Mouse (Mus musculus) liver, embryonic 12.5 days (tissue): Measurements from ENCODE around the gene Adora2b. TPM values are rescaled to one million over a fixed set of nuclear protein-coding genes. Genes with fewer than 3 reads are reported as not detected.

Source experiments
- ATAC-seq: fragments of 200-750 bp; cut with Nextera tagmentation; 2 replicates; pipeline ENCODE4 v1.8.0; 2017; ENCODE audit warnings: moderate number of reproducible peaks, mild to moderate bottlenecking, moderate library complexity
- H3K27ac ChIP-seq: fragments of 300-500 bp; sonication (generic); 2 replicates; pipeline ENCODE4 v1.5.1; 2016; ENCODE audit warnings: mild to moderate bottlenecking
- H3K27me3 ChIP-seq: fragments of 300-500 bp; sonication (generic); replicated peaks from 2 replicates; pipeline ENCODE4 v1.6.1; 2016; ENCODE audit warnings: mild to moderate bottlenecking, moderate library complexity
- H3K36me3 ChIP-seq: fragments of 300-500 bp; sonication (generic); 2 replicates; pipeline ENCODE4 v1.6.1; 2016; ENCODE audit warnings: mild to moderate bottlenecking, moderate library complexity
- H3K4me1 ChIP-seq: fragments of 300-500 bp; sonication (generic); 2 replicates; pipeline ENCODE4 v1.6.1; 2016
- H3K4me2 ChIP-seq: fragments of 300-500 bp; sonication (generic); 2 replicates; pipeline ENCODE4 v1.6.1; 2016; ENCODE audit warnings: mild to moderate bottlenecking, moderate library complexity
- H3K4me3 ChIP-seq: fragments of 300-500 bp; sonication (generic); 2 replicates; pipeline ENCODE4 v1.5.1; 2016; ENCODE audit warnings: mild to moderate bottlenecking, moderate library complexity
- H3K9ac ChIP-seq: fragments of 300-500 bp; sonication (generic); 2 replicates; pipeline ENCODE4 v1.6.1; 2016; ENCODE audit warnings: mild to moderate bottlenecking, moderate library complexity
- H3K9me3 ChIP-seq: fragments of 300-500 bp; sonication (generic); replicated peaks from 2 replicates; pipeline ENCODE4 v1.6.1; 2016; ENCODE audit warnings: mild to moderate bottlenecking, moderate library complexity
- WGBS: fragments of 180-500 bp; shearing (Covaris S2); methylation state at CpG from one replicate; pipeline ENCODE4 v1.1.7; 2016; ENCODE audit not compliant: insufficient replicate concordance; 5-methylcytosine and 5-hydroxymethylcytosine counted together
- polyA plus RNA-seq: library from polyadenylated mRNA; unstranded; fragments of >200 nt; fragmentation: Nextera tagmentation; extraction: Ambion mirVana; gene quantifications from 2 replicates; pipeline ENCODE4 v1.2.1, GENCODE M21; 2016

Adora2b gene
- polyA plus RNA-seq, 1 experiment from 2014 or later: 0.39 TPM

GRCm38 (mm10) chr11:62224797-62225196 lies 24.0 kb upstream of the Adora2b start:
- Histone ChIP-seq H3K27me3 (no peaks in the 10 kb centered on the region), H3K4me2 (no peak overlapping the region), H3K4me1 (0 out of 2 replicates have a peak, but pooled peaks cover 5% of the 10 kb centered on the region), H3K4me3 (no peak overlapping the region), H3K9me3 (no peaks in the 10 kb centered on the region), H3K9ac (no peak overlapping the region), H3K27ac (no peak overlapping the region), H3K36me3 (peaks cover 13% of the 10 kb centered on the region)
- 76% methylated on average over 4 of the region's 4 CpGs for WGBS
- no peak for ATAC-seq

GRCm38 (mm10) chr11:62240631-62241261 lies 8.0 kb upstream of the Adora2b start:
- H3K27ac ChIP-seq: no peak overlapping the region
- H3K9ac ChIP-seq: no peak overlapping the region
- no peak overlapping the region for H3K4me3 ChIP-seq
- 0 out of 2 replicates have a peak, but pooled peaks cover 4% of the 10 kb centered on the region for H3K9me3 ChIP-seq
- no peak for ATAC-seq
- no peak overlapping the region for H3K4me2 ChIP-seq
- H3K4me1 ChIP-seq: 0 out of 2 replicates have a peak, but pooled peaks cover 4% of the 10 kb centered on the region
- WGBS: 57% methylated on average over 12 of the region's 12 CpGs
- peaks cover 37% of the 10 kb centered on the region for H3K27me3 ChIP-seq
- no peaks in the 10 kb centered on the region for H3K36me3 ChIP-seq

DNA sequence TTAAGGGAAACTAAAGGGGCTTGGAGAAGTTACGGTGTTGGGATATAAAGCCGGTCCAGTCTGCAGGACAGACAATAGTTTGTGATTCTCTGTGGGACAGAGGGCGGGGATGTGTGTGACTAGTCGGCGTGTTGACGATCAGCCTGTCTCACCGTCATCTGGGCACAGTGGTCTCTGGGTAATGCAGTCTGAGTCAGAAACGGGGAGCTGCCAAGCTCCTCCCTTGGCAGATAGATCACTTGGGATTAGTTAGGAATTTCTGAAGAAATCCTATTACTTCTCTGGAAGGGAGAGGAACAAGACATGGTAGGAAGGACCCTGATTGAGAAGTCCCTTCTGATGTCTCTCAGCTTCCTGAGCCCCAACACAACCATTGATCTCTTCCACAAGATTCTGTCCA lies 4.9 kb upstream of the Adora2b start:
- Histone ChIP-seq H3K4me2 (no peak overlapping the region), H3K27ac (no peak overlapping the region), H3K4me1 (peaks cover 13% of the 10 kb centered on the region), H3K27me3 (peaks cover 40% of the 10 kb centered on the region), H3K36me3 (no peaks in the 10 kb centered on the region), H3K9ac (no peak overlapping the region), H3K4me3 (no peak overlapping the region), H3K9me3 (0 out of 2 replicates have a peak, but pooled peaks cover 4% of the 10 kb centered on the region)
- 75% methylated on average over 8 of the region's 8 CpGs for WGBS
- ATAC-seq: no peak

DNA sequence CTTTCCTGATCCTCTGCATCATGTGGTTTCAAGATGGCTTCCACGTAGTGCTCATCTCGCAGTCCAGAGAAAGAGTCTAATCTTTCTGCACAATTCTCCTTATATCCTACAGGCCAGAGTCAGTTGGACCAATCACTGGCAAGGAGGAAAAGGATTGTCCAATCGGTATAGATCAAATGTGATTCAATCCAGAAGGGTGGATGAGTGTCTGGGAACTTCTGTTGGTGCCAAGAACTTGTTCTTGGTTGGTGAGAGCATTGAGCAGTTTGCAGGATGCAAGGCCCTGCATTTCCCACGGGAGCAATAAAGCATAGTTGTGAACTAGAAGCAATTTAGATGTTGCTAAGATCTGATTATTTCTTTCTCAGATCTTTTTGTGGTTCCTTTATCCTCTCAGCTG lies 4.3 kb upstream of the Adora2b start:
- WGBS: 69% methylated on average over 4 of the region's 4 CpGs
- no peak for ATAC-seq
- H3K4me3 ChIP-seq: no peak overlapping the region

GRCm38 (mm10) chr11:62247759-62248400 lies 904 bp upstream of the Adora2b start:
- WGBS: 27% methylated on average over 18 of the region's 18 CpGs
- peak overlapping the region; percentile 65 for H3K4me3 ChIP-seq
- no peak for ATAC-seq
- peak overlapping the region; percentile 99 for H3K4me2 ChIP-seq
- H3K4me1 ChIP-seq: peaks cover 29% of the 10 kb centered on the region
- 0 out of 2 replicates have a peak, but pooled peaks cover 4% of the 10 kb centered on the region for H3K9me3 ChIP-seq
- H3K9ac ChIP-seq: peak overlapping the region; percentile 40
- no peaks in the 10 kb centered on the region for H3K36me3 ChIP-seq
- peaks cover 69% of the 10 kb centered on the region for H3K27me3 ChIP-seq
- H3K27ac ChIP-seq: no peak overlapping the region

More for the DNA sequence above, 4.3 kb upstream of the Adora2b start:
- Histone ChIP-seq H3K4me2 (no peak overlapping the region), H3K4me1 (peaks cover 19% of the 10 kb centered on the region), H3K9me3 (0 out of 2 replicates have a peak, but pooled peaks cover 4% of the 10 kb centered on the region), H3K9ac (no peak overlapping the region), H3K27me3 (peaks cover 45% of the 10 kb centered on the region), H3K36me3 (no peaks in the 10 kb centered on the region), H3K27ac (no peak overlapping the region)

DNA sequence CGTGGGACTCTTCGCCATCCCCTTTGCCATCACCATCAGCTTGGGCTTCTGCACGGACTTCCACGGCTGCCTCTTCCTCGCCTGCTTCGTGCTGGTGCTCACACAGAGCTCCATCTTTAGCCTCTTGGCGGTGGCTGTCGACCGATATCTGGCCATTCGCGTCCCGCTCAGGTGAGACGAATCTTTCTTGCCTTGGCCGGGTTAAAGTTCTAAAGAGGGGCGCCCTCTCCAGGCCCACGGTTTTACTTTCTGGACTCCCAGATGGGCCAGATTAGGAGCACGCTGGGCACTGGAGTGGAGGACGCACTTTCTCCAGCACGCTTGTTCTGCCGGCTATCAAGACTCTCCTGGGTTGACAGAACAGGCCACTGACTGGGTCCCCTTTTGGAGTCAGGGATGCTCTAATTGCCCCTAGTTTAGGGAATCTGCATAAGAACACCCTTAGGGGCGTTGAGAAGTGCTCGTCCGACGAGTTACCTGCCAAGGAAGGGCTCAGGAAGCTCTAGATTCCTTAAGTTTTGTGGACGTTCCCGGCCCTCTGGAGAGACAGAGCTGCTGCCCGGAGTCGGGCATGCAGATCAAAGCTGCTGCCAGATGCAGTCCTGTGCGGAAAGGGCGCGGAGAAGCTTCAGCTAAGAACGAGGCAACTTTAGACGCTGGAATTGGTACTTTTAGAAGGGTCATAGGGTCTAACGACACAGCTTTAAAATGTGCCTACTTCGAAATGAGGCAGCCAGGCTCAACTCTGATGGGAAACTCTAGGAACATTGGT lies 668 bp downstream of the Adora2b start:
- H3K27ac ChIP-seq: no peak overlapping the region
- 8% methylated on average over 35 of the region's 35 CpGs for WGBS
- peak overlapping the region; percentile 99 for H3K4me2 ChIP-seq
- peak overlapping the region; percentile 65 for H3K4me3 ChIP-seq
- H3K9me3 ChIP-seq: 0 out of 2 replicates have a peak, but pooled peaks cover 4% of the 10 kb centered on the region
- H3K36me3 ChIP-seq: no peaks in the 10 kb centered on the region
- H3K4me1 ChIP-seq: peaks cover 29% of the 10 kb centered on the region
- 0 out of 2 replicates have a peak, but pooled peaks have one; percentile 10 for ATAC-seq
- H3K9ac ChIP-seq: peak overlapping the region; percentile 40
- H3K27me3 ChIP-seq: peaks cover 82% of the 10 kb centered on the region

GRCm38 (mm10) chr11:62251047-62251446 lies 2.3 kb downstream of the Adora2b start:
- 0 out of 2 replicates have a peak overlapping the region, but pooled peaks have one; percentile 18 for H3K4me2 ChIP-seq
- H3K27ac ChIP-seq: no peak overlapping the region
- H3K9ac ChIP-seq: no peak overlapping the region
- peaks cover 29% of the 10 kb centered on the region for H3K4me1 ChIP-seq
- WGBS: 27% methylated on average over 11 of the region's 11 CpGs
- H3K36me3 ChIP-seq: no peaks in the 10 kb centered on the region
- H3K9me3 ChIP-seq: no peaks in the 10 kb centered on the region
- peaks cover 81% of the 10 kb centered on the region for H3K27me3 ChIP-seq
- ATAC-seq: no peak
- H3K4me3 ChIP-seq: no peak overlapping the region

DNA sequence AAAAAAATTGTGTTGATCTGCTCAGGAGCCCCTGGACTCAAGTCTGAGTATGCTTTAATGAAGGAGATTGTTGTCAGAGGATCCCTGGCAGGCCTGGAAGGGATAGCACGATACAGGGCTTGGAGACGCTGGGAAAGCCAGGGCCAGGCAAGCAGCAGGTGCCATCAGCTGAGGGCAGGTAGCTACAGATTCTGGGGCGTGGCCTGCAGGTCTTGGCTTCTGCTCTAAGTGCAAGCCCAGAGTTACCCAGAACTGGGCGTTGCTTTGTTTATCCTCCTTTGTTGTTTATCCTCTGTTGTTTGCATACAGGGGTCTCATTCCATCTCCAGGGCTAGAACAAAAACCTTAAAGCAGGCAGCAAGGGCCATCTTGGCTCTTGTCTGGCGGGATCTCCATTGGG lies 4.6 kb downstream of the Adora2b start:
- peaks cover 24% of the 10 kb centered on the region for H3K4me1 ChIP-seq
- no peaks in the 10 kb centered on the region for H3K9me3 ChIP-seq
- WGBS: 57% methylated on average over 5 of the region's 5 CpGs
- H3K36me3 ChIP-seq: no peaks in the 10 kb centered on the region
- ATAC-seq: no peak
- no peak overlapping the region for H3K4me3 ChIP-seq
- no peak overlapping the region for H3K4me2 ChIP-seq
- no peak overlapping the region for H3K27ac ChIP-seq
- H3K9ac ChIP-seq: no peak overlapping the region
- peaks cover 82% of the 10 kb centered on the region for H3K27me3 ChIP-seq

DNA sequence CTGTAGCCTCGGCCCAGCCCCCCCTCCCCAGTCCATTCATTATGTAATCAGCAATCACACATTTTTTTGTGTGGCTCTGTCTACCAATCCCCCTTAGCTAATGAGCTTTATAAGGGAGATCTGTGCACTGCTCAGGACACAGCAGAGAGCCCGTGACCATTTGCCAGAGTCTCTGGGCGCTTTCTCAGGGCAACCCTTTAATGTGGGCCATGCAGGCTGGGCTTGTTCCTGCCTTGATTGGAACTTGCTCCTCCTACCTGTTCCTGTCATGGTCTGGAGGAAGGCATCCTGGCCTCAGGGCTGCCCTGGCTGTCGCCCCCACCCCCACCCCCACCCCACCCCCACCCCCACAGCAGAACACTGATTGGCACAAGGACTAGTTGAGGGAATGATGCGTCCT lies 10.4 kb downstream of the Adora2b start:
- ATAC-seq: no peak
- Histone ChIP-seq H3K9ac (no peak overlapping the region), H3K27ac (no peak overlapping the region), H3K4me1 (0 out of 2 replicates have a peak, but pooled peaks cover 3% of the 10 kb centered on the region), H3K4me2 (no peak overlapping the region), H3K27me3 (peaks cover 69% of the 10 kb centered on the region), H3K4me3 (no peak overlapping the region), H3K36me3 (no peaks in the 10 kb centered on the region), H3K9me3 (no peaks in the 10 kb centered on the region)
- 44% methylated on average over 5 of the region's 5 CpGs for WGBS

DNA sequence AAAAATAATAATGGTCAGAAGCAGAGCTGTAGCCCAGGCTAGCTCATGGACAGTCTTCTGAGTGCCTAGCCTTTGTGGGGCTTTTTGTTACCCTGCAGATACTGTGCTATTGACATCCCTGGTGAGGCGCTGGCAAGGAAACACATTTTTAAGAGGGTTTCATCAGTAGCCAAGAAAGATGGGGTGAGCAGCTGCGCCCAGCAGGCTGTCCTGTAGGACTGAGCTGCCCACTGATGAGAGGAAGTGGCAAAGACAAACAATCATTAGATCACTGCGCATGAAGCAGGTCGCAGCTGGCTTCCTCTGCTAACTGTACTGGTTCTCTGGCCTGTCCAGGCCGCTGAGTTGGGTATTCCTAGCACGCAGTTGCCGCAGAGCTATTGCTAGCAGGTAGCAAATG lies 14.8 kb downstream of the Adora2b start:
- H3K4me3 ChIP-seq: no peak overlapping the region
- ATAC-seq: no peak
- 0 out of 2 replicates have a peak, but pooled peaks cover 3% of the 10 kb centered on the region for H3K4me1 ChIP-seq
- no peaks in the 10 kb centered on the region for H3K36me3 ChIP-seq
- H3K27ac ChIP-seq: no peak overlapping the region
- no peak overlapping the region for H3K9ac ChIP-seq
- H3K27me3 ChIP-seq: peaks cover 53% of the 10 kb centered on the region
- no peak overlapping the region for H3K4me2 ChIP-seq
- 69% methylated on average over 7 of the region's 7 CpGs for WGBS
- H3K9me3 ChIP-seq: no peaks in the 10 kb centered on the region

DNA sequence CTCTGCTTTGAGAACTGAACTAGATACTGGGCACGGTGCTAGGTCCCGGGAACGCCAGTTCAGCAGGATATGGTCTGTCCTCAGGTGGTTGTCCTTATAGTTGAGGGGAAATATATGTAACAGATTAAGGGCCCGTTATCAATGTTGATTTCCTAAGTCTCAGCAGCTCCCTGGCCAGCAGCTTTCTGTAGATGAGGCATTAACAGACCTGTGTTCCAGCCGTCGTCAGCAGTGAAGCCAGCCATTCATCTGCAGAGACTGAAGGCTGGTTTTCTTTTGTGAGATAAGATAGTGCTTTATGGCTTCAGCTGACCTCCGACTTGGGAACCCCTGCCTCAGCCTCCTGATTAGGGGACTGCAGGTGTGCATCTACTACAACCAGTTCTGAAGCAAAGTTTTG lies 15.2 kb downstream of the Adora2b start:
- no peak for ATAC-seq
- no peak overlapping the region for H3K4me2 ChIP-seq
- peaks cover 50% of the 10 kb centered on the region for H3K27me3 ChIP-seq

GRCm38 (mm10) chr11:62265642-62266041 lies 16.9 kb downstream of the Adora2b start:
- 83% methylated on average over 7 of the region's 7 CpGs for WGBS
- no peak for ATAC-seq
- H3K9ac ChIP-seq: no peak overlapping the region
- no peak overlapping the region for H3K27ac ChIP-seq
- H3K36me3 ChIP-seq: no peaks in the 10 kb centered on the region
- H3K9me3 ChIP-seq: no peaks in the 10 kb centered on the region
- no peak overlapping the region for H3K4me2 ChIP-seq
- H3K4me1 ChIP-seq: 0 out of 2 replicates have a peak, but pooled peaks cover 2% of the 10 kb centered on the region
- no peak overlapping the region for H3K4me3 ChIP-seq
- H3K27me3 ChIP-seq: peaks cover 35% of the 10 kb centered on the region

More for the DNA sequence above, 15.2 kb downstream of the Adora2b start:
- Histone ChIP-seq H3K9ac (no peak overlapping the region), H3K4me3 (no peak overlapping the region), H3K27ac (no peak overlapping the region), H3K9me3 (no peaks in the 10 kb centered on the region), H3K36me3 (no peaks in the 10 kb centered on the region), H3K4me1 (0 out of 2 replicates have a peak, but pooled peaks cover 3% of the 10 kb centered on the region)
- 39% methylated on average over 7 of the region's 7 CpGs for WGBS
